ENCODE assay signal across 28 mouse cellular contexts in the genomic region with DNA sequence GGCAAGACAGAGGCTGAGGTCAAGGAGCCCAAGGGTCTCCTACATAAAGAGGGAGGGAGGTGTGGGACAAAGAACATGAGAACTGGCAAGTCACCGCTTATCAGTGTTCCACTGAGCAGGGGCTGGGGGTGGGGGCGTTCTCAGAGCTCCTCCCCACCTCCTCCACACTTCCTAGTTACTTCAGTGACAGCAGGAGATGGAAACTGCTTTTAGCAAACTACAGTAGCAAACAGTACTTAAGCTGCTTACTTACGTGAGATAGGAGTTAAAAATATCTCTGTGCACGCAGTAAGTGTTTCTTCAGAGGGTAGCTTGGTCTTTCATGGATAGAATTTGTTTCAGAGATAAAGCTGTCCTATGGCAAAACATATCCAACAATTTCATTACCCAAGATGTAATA. TPM values are rescaled to one million over a fixed set of nuclear protein-coding genes. Genes with fewer than 3 reads are reported as not detected.
A peak's percentile ranks its signal among the peaks of the same experiment; 100 is the strongest.
DNase-seq lines count a peak whose midpoint lies in the region; ATAC-seq and TF ChIP-seq lines count a peak whose summit lies in the region.
"Had no signal": no experiment of that assay in that cellular context is flagged by ENCODE, and none has a peak within 500 bp of the region (broad histone marks: within the 10 kb centered on the region; RNA-seq: fewer than 3 reads in every experiment).

No protein-coding gene starts in this region.

- H3K4me2 ChIP-seq in forebrain, embryonic 11.5 days (ENCODE audit: low read depth, low read length, severe bottlenecking): no peak overlapping the region
- no peak overlapping the region for H3K4me2 ChIP-seq in forebrain, embryonic 13.5 days
- H3K4me2 ChIP-seq in heart, embryonic 13.5 days: no peak overlapping the region
- peak overlapping the region; percentile 1; the same call in 1 of the 2 replicates for H3K4me2 ChIP-seq in liver, embryonic 14.5 days (ENCODE audit: low read depth)
- H3K4me2 ChIP-seq in liver, embryonic 11.5 days: no peak overlapping the region
- H3K4me2 ChIP-seq: forebrain, embryonic 12.5 days; hindbrain, embryonic 15.5 days; limb, embryonic 12.5 days; liver, embryonic 12.5 days; midbrain, embryonic 11.5 days; stomach, embryonic 15.5 days had no signal

- 87% methylated on average over 4 of the region's 4 CpGs for WGBS in forebrain, embryonic 11.5 days
- WGBS in forebrain, embryonic 13.5 days: 72% methylated on average over 4 of the region's 4 CpGs
- WGBS in heart, embryonic 13.5 days: 10% methylated on average over 4 of the region's 4 CpGs
- 17% methylated on average over 4 of the region's 4 CpGs for WGBS in liver, embryonic 14.5 days (ENCODE audit: insufficient replicate concordance)
- WGBS in liver, embryonic 11.5 days: 22% methylated on average over 4 of the region's 4 CpGs

- DNase-seq in forebrain, embryonic 11.5 days (ENCODE audit: low spot score): peak; percentile 29
- DNase-seq in heart, adult 18-20 months: no peak
- no peak for DNase-seq in liver, embryonic 14.5 days (ENCODE audit: low read depth in 3 of 3, low spot score in 3 of 3)
- DNase-seq in liver, embryonic 11.5 days (ENCODE audit: low spot score): no peak
- DNase-seq in MEL (ENCODE audit: low read depth, low spot score): peak; percentile 4
- no peak for DNase-seq in cerebellum, postnatal 36 days
- DNase-seq: adrenal gland, postnatal 25 days; cerebellum, adult 18-20 months; cerebellum, postnatal 10 days; gastrocnemius, postnatal 25 days; kidney, adult 11 months; kidney, postnatal 14 days; lung, adult 2 months; lung, postnatal 14 days had no signal

- H3K4me3 ChIP-seq in forebrain, embryonic 11.5 days (ENCODE audit: low read depth, low read length): no peak overlapping the region
- no peak overlapping the region for H3K4me3 ChIP-seq in forebrain, embryonic 13.5 days
- H3K4me3 ChIP-seq in heart, embryonic 13.5 days: no peak overlapping the region
- H3K4me3 ChIP-seq in liver, embryonic 14.5 days (ENCODE audit: insufficient read depth in 1 of 2, low read depth in 2 of 2, low read length in 2 of 2): no peak overlapping the region
- H3K4me3 ChIP-seq in liver, embryonic 11.5 days (ENCODE audit: low read depth, low read length): no peak overlapping the region
- no peak overlapping the region for H3K4me3 ChIP-seq in MEL (ENCODE audit: control insufficient read depth in 1 of 2, insufficient read depth in 1 of 2, low read depth in 2 of 2, low read length in 2 of 2)
- H3K4me3 ChIP-seq: erythroblast, embryonic 14.5 days; forebrain, embryonic 12.5 days; hindbrain, embryonic 10.5 days; hindbrain, embryonic 15.5 days; left cerebral cortex, adult 2 months; limb, embryonic 12.5 days; liver, embryonic 12.5 days; stomach, embryonic 15.5 days had no signal

- no peaks in the 10 kb centered on the region for H3K79me2 ChIP-seq in MEL (ENCODE audit: control insufficient read depth, insufficient read depth, low read length, poor library complexity)

- no peak for TF ChIP-seq POLR2A in MEL (IDR thresholded peaks at IDR 0.05; ENCODE audit: control insufficient read depth in 1 of 2, insufficient read depth in 1 of 2, low read depth in 1 of 2, low read length in 2 of 2, poor library complexity in 1 of 2)

- no peak overlapping the region for H3K27ac ChIP-seq in forebrain, embryonic 11.5 days (ENCODE audit: low read depth, low read length)
- no peak overlapping the region for H3K27ac ChIP-seq in forebrain, embryonic 13.5 days
- peak overlapping the region; percentile 37 for H3K27ac ChIP-seq in heart, embryonic 13.5 days (replicated peaks)
- H3K27ac ChIP-seq in liver, embryonic 14.5 days: no peak overlapping the region
- no peak overlapping the region for H3K27ac ChIP-seq in liver, embryonic 11.5 days (ENCODE audit: low read depth, low read length)
- no peak overlapping the region for H3K27ac ChIP-seq in MEL (ENCODE audit: control insufficient read depth, low read depth, low read length)
- H3K27ac ChIP-seq: forebrain, embryonic 12.5 days; hindbrain, embryonic 10.5 days; hindbrain, embryonic 15.5 days; left cerebral cortex, adult 2 months; limb, embryonic 12.5 days; liver, embryonic 12.5 days; stomach, embryonic 15.5 days had no signal

- no peak for TF ChIP-seq CTCF in liver, embryonic 14.5 days (IDR thresholded peaks at IDR 0.05; ENCODE audit: low read depth)
- TF ChIP-seq CTCF in MEL (IDR thresholded peaks at IDR 0.05 in 2 of 3, conservative IDR thresholded peaks at IDR 0.05 in 1 of 3; ENCODE audit: control insufficient read depth in 1 of 3, insufficient read depth in 1 of 3, low read depth in 2 of 3, low read length in 3 of 3, poor library complexity in 1 of 3, severe bottlenecking in 1 of 3): no peak

- no peak for TF ChIP-seq EP300 in liver, embryonic 14.5 days (IDR thresholded peaks at IDR 0.05; ENCODE audit: low read depth)
- no peak for TF ChIP-seq EP300 in MEL (IDR thresholded peaks at IDR 0.05; ENCODE audit: low read depth in 1 of 2, low read length in 2 of 2)

- no peaks in the 10 kb centered on the region for H3K9me3 ChIP-seq in forebrain, embryonic 11.5 days (ENCODE audit: control insufficient read depth, low read length)
- no peaks in the 10 kb centered on the region for H3K9me3 ChIP-seq in forebrain, embryonic 13.5 days (replicated peaks)
- H3K9me3 ChIP-seq in heart, embryonic 13.5 days: 0 out of 2 replicates have a peak, but pooled peaks cover 3% of the 10 kb centered on the region
- H3K9me3 ChIP-seq in liver, embryonic 14.5 days (ENCODE audit: control insufficient read depth, low read length): no peaks in the 10 kb centered on the region
- no peaks in the 10 kb centered on the region for H3K9me3 ChIP-seq in liver, embryonic 11.5 days (ENCODE audit: control insufficient read depth, low read length)
- no peaks in the 10 kb centered on the region for H3K9me3 ChIP-seq in MEL (replicated peaks; ENCODE audit: insufficient read depth, low read length)
- H3K9me3 ChIP-seq: forebrain, embryonic 12.5 days; hindbrain, embryonic 10.5 days; hindbrain, embryonic 15.5 days; liver, embryonic 12.5 days; stomach, embryonic 15.5 days had no signal

- no peak overlapping the region for H3K9ac ChIP-seq in forebrain, embryonic 11.5 days (ENCODE audit: low read length)
- H3K9ac ChIP-seq in forebrain, embryonic 13.5 days: no peak overlapping the region
- no peak overlapping the region; the same call in 1 of the 2 replicates for H3K9ac ChIP-seq in heart, embryonic 13.5 days
- no peak overlapping the region for H3K9ac ChIP-seq in liver, embryonic 14.5 days (replicated peaks)
- H3K9ac ChIP-seq in liver, embryonic 11.5 days (ENCODE audit: low read depth, low read length): no peak overlapping the region
- H3K9ac ChIP-seq in MEL (ENCODE audit: control insufficient read depth, low read depth, low read length, poor library complexity, severe bottlenecking): no peak overlapping the region
- H3K9ac ChIP-seq: forebrain, embryonic 12.5 days; hindbrain, embryonic 15.5 days; limb, embryonic 12.5 days; liver, embryonic 12.5 days; stomach, embryonic 15.5 days had no signal

- H3K36me3 ChIP-seq in forebrain, embryonic 11.5 days (ENCODE audit: control insufficient read depth, insufficient read depth, low read length): no peaks in the 10 kb centered on the region
- H3K36me3 ChIP-seq in forebrain, embryonic 13.5 days (ENCODE audit: poor library complexity, severe bottlenecking): no peaks in the 10 kb centered on the region
- no peaks in the 10 kb centered on the region for H3K36me3 ChIP-seq in heart, embryonic 13.5 days
- no peaks in the 10 kb centered on the region for H3K36me3 ChIP-seq in liver, embryonic 14.5 days (replicated peaks; ENCODE audit: control insufficient read depth, insufficient read depth, low read depth)
- H3K36me3 ChIP-seq in liver, embryonic 11.5 days (ENCODE audit: control insufficient read depth, insufficient read depth, low read length): no peaks in the 10 kb centered on the region
- no peaks in the 10 kb centered on the region; a peak in 1 of 4 replicates for H3K36me3 ChIP-seq in MEL (ENCODE audit: control insufficient read depth in 1 of 2, insufficient read depth in 2 of 2, low read length in 2 of 2)
- H3K36me3 ChIP-seq: forebrain, embryonic 12.5 days; hindbrain, embryonic 10.5 days; hindbrain, embryonic 15.5 days; limb, embryonic 12.5 days; liver, embryonic 12.5 days; stomach, embryonic 15.5 days had no signal

- H3K27me3 ChIP-seq in forebrain, embryonic 11.5 days (ENCODE audit: control insufficient read depth, insufficient read depth, low read length): no peaks in the 10 kb centered on the region
- H3K27me3 ChIP-seq in forebrain, embryonic 13.5 days: no peaks in the 10 kb centered on the region
- no peaks in the 10 kb centered on the region for H3K27me3 ChIP-seq in heart, embryonic 13.5 days (replicated peaks)
- no peaks in the 10 kb centered on the region for H3K27me3 ChIP-seq in liver, embryonic 14.5 days (ENCODE audit: control insufficient read depth, insufficient read depth, low read length)
- no peaks in the 10 kb centered on the region for H3K27me3 ChIP-seq in liver, embryonic 11.5 days (replicated peaks; ENCODE audit: control insufficient read depth, insufficient read depth, low read length)
- H3K27me3 ChIP-seq in MEL (ENCODE audit: control insufficient read depth in 1 of 2, insufficient read depth in 2 of 2, low read length in 2 of 2): peaks cover 0 to 4% of the 10 kb centered on the region in 2 experiments; a peak in 2 of 4 replicates
- H3K27me3 ChIP-seq: forebrain, embryonic 12.5 days; hindbrain, embryonic 15.5 days; limb, embryonic 12.5 days; liver, embryonic 12.5 days; stomach, embryonic 15.5 days had no signal

- ATAC-seq in forebrain, embryonic 11.5 days (replicated peaks; ENCODE audit: low FRiP score): no peak
- ATAC-seq in forebrain, embryonic 13.5 days: no peak
- ATAC-seq in heart, embryonic 13.5 days (ENCODE audit: extremely low read depth, insufficient number of reproducible peaks, low FRiP score, low TSS enrichment): no peak
- no peak for ATAC-seq in liver, embryonic 14.5 days (ENCODE audit: insufficient read depth)
- no peak for ATAC-seq in liver, embryonic 11.5 days (replicated peaks; ENCODE audit: low FRiP score)
- ATAC-seq: inflammation-experienced regulatory T-cells, adult 6 months; liver, embryonic 12.5 days; midbrain, embryonic 16.5 days had no signal

- H3K4me1 ChIP-seq in forebrain, embryonic 11.5 days (replicated peaks; ENCODE audit: control insufficient read depth, insufficient read depth, low read length): no peaks in the 10 kb centered on the region
- no peaks in the 10 kb centered on the region for H3K4me1 ChIP-seq in forebrain, embryonic 13.5 days
- peaks cover 12% of the 10 kb centered on the region for H3K4me1 ChIP-seq in heart, embryonic 13.5 days
- H3K4me1 ChIP-seq in liver, embryonic 14.5 days (replicated peaks; ENCODE audit: control insufficient read depth in 2 of 2, insufficient read depth in 2 of 2, low read length in 1 of 2): peaks cover 0 to 3% of the 10 kb centered on the region in 2 experiments; a peak in 1 of 4 replicates
- H3K4me1 ChIP-seq in liver, embryonic 11.5 days (replicated peaks; ENCODE audit: control insufficient read depth, insufficient read depth, low read length): peaks cover 4% of the 10 kb centered on the region; the same call in 1 of the 2 replicates
- no peaks in the 10 kb centered on the region for H3K4me1 ChIP-seq in MEL (ENCODE audit: control insufficient read depth in 1 of 2, insufficient read depth in 2 of 2, low read length in 2 of 2)
- H3K4me1 ChIP-seq: forebrain, embryonic 12.5 days; hindbrain, embryonic 10.5 days; hindbrain, embryonic 15.5 days; limb, embryonic 12.5 days; stomach, embryonic 15.5 days had no signal

- TF ChIP-seq RAD21 in MEL (IDR thresholded peaks at IDR 0.05; ENCODE audit: low read depth, low read length): no peak

RNA-seq across cellular contexts. Expression of gene Plpp6, which starts 36.4 kb away (rescaled TPM):
- polyA plus RNA-seq in forebrain, embryonic 11.5 days (2014; fragmentation: Nextera tagmentation; extraction: Ambion mirVana): 6.1 and 6.4 TPM in 2 replicates
- polyA plus RNA-seq in forebrain, embryonic 13.5 days (2015; fragmentation: Nextera tagmentation; extraction: Ambion mirVana): 5.3 and 5.5 TPM in 2 replicates
- 6.0 and 6.4 TPM in 2 replicates for polyA plus RNA-seq in heart, embryonic 13.5 days (2015; fragmentation: Nextera tagmentation; extraction: Ambion mirVana)
- 1 to 10 TPM; 8.7 to 9.3 TPM for total RNA-seq in heart, adult 18-20 months (2021)
- 1.3 and 1.5 TPM in 2 replicates for polyA plus RNA-seq in liver, embryonic 14.5 days (2012; rRNA removed)
- 2.0 and 3.5 TPM in 2 replicates for polyA plus RNA-seq in liver, embryonic 14.5 days (2014; fragmentation: Nextera tagmentation; extraction: Ambion mirVana)
- 3.8 and 5.0 TPM in 2 replicates for polyA plus RNA-seq in liver, embryonic 11.5 days (2014; fragmentation: Nextera tagmentation; extraction: Ambion mirVana)
- 0.08 and 0.10 TPM in 2 replicates for total RNA-seq in MEL (2012; rRNA removed)
- 1 to 10 TPM in 1 of 2 experiments, not detected in 1; 1.9 TPM for polyA plus RNA-seq in MEL (2012; ENCODE audit: insufficient read depth in 1 of 2, insufficient read length in 2 of 2, low read depth in 1 of 2, low replicate concordance in 2 of 2, missing spikeins in 1 of 2)

RNA-seq across cellular contexts. Expression of gene 4430402I18Rik, which starts 40.2 kb away (rescaled TPM):
- polyA plus RNA-seq in forebrain, embryonic 11.5 days (2014; fragmentation: Nextera tagmentation; extraction: Ambion mirVana): 0.19 and 1.2 TPM in 2 replicates
- polyA plus RNA-seq in forebrain, embryonic 13.5 days (2015; fragmentation: Nextera tagmentation; extraction: Ambion mirVana): 0.79 and 1.6 TPM in 2 replicates
- polyA plus RNA-seq in heart, embryonic 13.5 days (2015; fragmentation: Nextera tagmentation; extraction: Ambion mirVana): 5.3 and 6.8 TPM in 2 replicates
- total RNA-seq in heart, adult 18-20 months (2021): 10 to 100 TPM; 27.8 to 33.8 TPM
- 1.5 and 2.8 TPM in 2 replicates for polyA plus RNA-seq in liver, embryonic 14.5 days (2012; rRNA removed)
- polyA plus RNA-seq in liver, embryonic 14.5 days (2014; fragmentation: Nextera tagmentation; extraction: Ambion mirVana): 1.4 and 3.1 TPM in 2 replicates
- 0.70 and 1.2 TPM in 2 replicates for polyA plus RNA-seq in liver, embryonic 11.5 days (2014; fragmentation: Nextera tagmentation; extraction: Ambion mirVana)
- not detected in 2 replicates for total RNA-seq in MEL (2012; rRNA removed)
- polyA plus RNA-seq in MEL (2012; ENCODE audit: insufficient read depth in 1 of 2, insufficient read length in 2 of 2, low read depth in 1 of 2, low replicate concordance in 2 of 2, missing spikeins in 1 of 2): not detected
- total RNA-seq: neutrophil, adult 5-6 weeks had no signal
- polyA plus RNA-seq: erythroblast, embryonic 14.5 days; inflammation-experienced regulatory T-cells, adult 6 months had no signal

Comparison
In these comparisons a context has a peak if more than half of its experiments do, and no peak if none do; other contexts are left out.
1. DNase-seq: peak in forebrain, embryonic 11.5 days (single experiment) and MEL (single experiment); none in heart, adult 18-20 months (0 of 2), liver, embryonic 14.5 days (0 of 3), liver, embryonic 11.5 days (single experiment) and cerebellum, postnatal 36 days (0 of 2).